Mouse (Mus musculus): ENCODE measurements at regions not wholly inside any gene's neighbourhood (a gene's known extent, or its start where the extent isn't known, plus 50 kb on each side); places are given as distances from the start of the nearest gene placed in this dataset.

DNA sequence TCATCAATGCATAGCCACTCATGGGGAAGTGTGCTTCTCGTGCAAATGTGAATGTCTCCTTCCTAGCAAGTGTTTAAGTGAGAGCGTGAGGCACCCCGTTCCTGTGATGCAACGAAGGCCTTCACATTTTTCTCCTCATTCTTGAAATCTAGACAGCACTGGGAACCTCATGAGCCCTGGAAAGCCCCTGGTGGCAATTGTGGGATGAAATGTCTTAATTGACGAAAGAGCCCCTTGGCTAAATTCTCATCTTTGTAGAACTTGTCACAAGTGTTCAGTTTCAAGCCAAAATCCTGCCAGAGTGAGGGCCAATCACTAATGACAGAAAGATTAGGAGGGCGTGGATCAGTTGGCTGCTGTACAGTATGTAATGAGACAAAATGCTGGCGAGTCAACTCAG, 208.6 kb upstream of the Gmds start:
- 0 out of 2 replicates have a peak, but pooled peaks cover 2% of the 10 kb centered on the region for H3K4me1 ChIP-seq (ENCODE audit: control insufficient read depth, insufficient read depth, low read length)
- no peak overlapping the region for H3K4me3 ChIP-seq (ENCODE audit: insufficient read depth, low read length)
- TF ChIP-seq POLR2A (IDR thresholded peaks at IDR 0.05; ENCODE audit: low read depth, low read length) (no peak), CTCF (IDR thresholded peaks at IDR 0.05; ENCODE audit: borderline replicate concordance, insufficient read depth, low read length) (no peak)
- no peak overlapping the region for H3K27ac ChIP-seq (ENCODE audit: insufficient read depth, low read length)

DNA sequence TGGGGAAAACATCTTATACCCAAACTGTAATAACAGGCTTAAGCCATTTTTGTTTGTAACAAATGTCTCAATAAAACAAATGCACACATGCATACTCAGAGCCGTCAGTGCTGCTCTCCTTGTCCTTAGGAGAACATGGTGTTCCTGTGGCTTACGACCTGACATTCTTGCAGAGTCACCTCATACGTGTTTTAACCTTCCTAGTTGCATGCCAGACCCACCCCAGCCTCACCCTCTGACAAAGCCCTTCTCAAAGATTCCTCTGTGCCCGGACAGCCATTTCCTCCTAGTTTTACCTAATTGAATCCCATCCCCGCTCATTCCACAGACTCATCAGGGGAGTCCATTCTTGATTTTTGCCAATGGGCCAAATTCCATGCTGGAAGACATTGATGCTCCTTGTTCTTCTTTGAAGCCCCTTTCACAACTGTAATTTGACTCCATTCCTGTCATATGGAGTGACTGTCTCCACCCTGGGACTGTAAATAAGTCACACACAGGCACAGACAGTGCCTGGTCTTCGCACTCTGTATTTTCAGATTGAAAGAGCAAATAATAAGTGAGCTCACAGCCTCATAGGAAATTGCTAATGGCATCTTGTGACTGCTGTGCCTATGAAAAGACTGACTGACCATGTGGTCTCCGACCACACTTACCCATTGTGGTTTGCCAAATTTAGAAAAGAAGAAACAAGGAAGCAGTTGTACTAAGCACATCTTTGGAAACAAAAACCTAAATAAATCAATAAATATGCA, 206.6 kb upstream of the Gmds start:
- Histone ChIP-seq H3K4me1 (ENCODE audit: control insufficient read depth, insufficient read depth, low read length) (peaks cover 6% of the 10 kb centered on the region; the same call in 1 of the 2 replicates), H3K27ac (ENCODE audit: insufficient read depth, low read length) (no peak overlapping the region), H3K4me3 (ENCODE audit: insufficient read depth, low read length) (no peak overlapping the region)
- TF ChIP-seq CTCF (IDR thresholded peaks at IDR 0.05; ENCODE audit: borderline replicate concordance, insufficient read depth, low read length) (no peak), POLR2A (IDR thresholded peaks at IDR 0.05; ENCODE audit: low read depth, low read length) (no peak)

DNA sequence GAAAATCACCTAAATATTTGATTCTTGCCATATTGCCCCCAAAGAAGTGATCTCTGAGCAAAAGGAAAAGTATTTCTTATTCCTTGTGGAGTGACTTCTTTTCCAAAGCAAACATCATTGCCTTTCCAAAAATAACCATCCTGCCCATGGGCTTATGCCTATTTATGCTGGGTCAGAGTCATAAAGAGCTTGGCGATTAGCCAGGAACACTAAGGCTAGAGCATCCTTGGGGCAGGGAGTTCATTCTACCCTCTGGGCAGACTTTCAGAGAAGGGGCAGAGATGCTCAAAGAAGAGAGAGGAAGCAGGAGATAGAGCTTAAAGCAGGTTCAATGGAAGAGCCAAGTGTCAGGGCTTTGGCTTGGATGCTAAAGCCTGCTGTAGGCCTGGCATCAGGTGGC, 203.1 kb upstream of the Gmds start:
- no peak for TF ChIP-seq POLR2A (IDR thresholded peaks at IDR 0.05; ENCODE audit: low read depth, low read length)
- no peak for TF ChIP-seq CTCF (IDR thresholded peaks at IDR 0.05; ENCODE audit: borderline replicate concordance, insufficient read depth, low read length)
- Histone ChIP-seq H3K27ac (ENCODE audit: insufficient read depth, low read length) (no peak overlapping the region), H3K4me3 (ENCODE audit: insufficient read depth, low read length) (no peak overlapping the region), H3K4me1 (ENCODE audit: control insufficient read depth, insufficient read depth, low read length) (peaks cover 8% of the 10 kb centered on the region; the same call in 1 of the 2 replicates)

DNA sequence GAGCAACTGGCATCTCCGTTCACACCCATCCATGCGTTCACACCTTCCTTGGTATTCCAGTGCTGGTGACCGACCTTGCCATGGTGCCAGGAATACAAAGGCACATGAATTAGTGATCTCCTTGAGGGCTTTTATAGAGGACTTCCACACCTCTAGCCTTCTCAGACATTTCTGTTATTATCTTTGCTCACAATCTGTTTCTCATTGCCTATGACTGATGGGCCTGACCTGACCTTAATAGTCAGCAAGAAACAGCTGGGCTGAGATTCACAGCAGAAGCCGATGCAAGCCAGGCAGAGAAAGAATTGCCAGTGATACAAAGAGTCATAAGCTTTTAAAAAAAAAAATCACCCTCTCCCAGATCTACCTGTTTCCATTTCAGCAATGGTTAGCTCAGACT, 197.7 kb upstream of the Gmds start:
- H3K4me1 ChIP-seq (ENCODE audit: control insufficient read depth, insufficient read depth, low read length): peaks cover 2% of the 10 kb centered on the region; the same call in 1 of the 2 replicates
- no peak overlapping the region for H3K4me3 ChIP-seq (ENCODE audit: insufficient read depth, low read length)
- no peak overlapping the region for H3K27ac ChIP-seq (ENCODE audit: insufficient read depth, low read length)
- no peak for TF ChIP-seq POLR2A (IDR thresholded peaks at IDR 0.05; ENCODE audit: low read depth, low read length)
- no peak for TF ChIP-seq CTCF (IDR thresholded peaks at IDR 0.05; ENCODE audit: borderline replicate concordance, insufficient read depth, low read length)

DNA sequence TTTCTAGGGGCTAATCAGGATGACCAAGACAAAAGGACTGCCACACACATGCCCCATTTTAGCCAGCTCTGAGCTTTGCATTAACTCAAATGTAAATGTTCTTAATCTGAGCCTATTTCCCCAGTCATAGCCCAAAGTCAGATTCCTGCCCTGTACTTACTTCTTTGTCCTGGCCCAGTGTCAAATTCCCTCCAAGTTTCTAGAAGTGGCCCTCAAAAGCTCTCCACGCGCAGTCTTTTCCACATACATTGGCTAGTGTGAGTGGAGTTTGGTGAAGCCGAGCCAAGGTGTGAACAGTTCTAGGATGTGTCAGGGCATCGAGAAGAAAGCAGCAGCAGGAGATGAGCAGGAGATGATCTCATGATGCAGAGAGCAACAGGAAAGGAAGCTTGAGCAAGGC, 197.1 kb upstream of the Gmds start:
- Histone ChIP-seq H3K4me1 (ENCODE audit: control insufficient read depth, insufficient read depth, low read length) (peaks cover 2% of the 10 kb centered on the region; the same call in 1 of the 2 replicates), H3K4me3 (ENCODE audit: insufficient read depth, low read length) (no peak overlapping the region), H3K27ac (ENCODE audit: insufficient read depth, low read length) (no peak overlapping the region)
- TF ChIP-seq CTCF (IDR thresholded peaks at IDR 0.05; ENCODE audit: borderline replicate concordance, insufficient read depth, low read length) (no peak), POLR2A (IDR thresholded peaks at IDR 0.05; ENCODE audit: low read depth, low read length) (no peak)

DNA sequence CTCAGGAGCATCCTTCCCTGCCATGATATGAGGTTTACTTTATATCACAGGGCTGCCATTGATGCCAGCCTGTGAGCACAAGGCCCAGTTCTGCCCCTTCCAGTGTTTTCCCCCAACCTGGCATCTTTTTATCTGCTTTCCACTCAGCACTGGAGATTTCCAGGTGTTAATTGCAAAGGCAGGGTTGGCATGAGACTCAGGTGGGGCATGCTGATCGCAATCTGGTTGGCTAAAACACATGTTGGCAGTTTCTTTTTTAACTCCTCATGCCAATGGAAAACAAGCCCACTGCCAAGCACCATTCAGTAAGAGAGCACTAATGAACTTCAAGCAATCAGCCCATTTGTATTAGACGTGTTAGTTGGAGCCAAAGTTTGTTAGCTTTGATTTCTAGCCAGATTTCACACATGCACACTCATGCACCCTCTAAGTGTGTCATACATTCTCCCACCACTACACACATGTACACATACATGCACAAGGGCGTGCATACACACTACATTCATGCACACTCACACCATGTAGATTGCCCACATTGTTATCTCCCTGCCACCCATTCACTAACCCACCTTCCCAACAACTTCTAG, 192.5 kb upstream of the Gmds start:
- Histone ChIP-seq H3K27ac (ENCODE audit: insufficient read depth, low read length) (no peak overlapping the region), H3K4me1 (ENCODE audit: control insufficient read depth, insufficient read depth, low read length) (no peaks in the 10 kb centered on the region; the same call in 1 of the 2 replicates), H3K4me3 (ENCODE audit: insufficient read depth, low read length) (no peak overlapping the region)
- TF ChIP-seq CTCF (IDR thresholded peaks at IDR 0.05; ENCODE audit: borderline replicate concordance, insufficient read depth, low read length): no peak
- no peak for TF ChIP-seq POLR2A (IDR thresholded peaks at IDR 0.05; ENCODE audit: low read depth, low read length)

DNA sequence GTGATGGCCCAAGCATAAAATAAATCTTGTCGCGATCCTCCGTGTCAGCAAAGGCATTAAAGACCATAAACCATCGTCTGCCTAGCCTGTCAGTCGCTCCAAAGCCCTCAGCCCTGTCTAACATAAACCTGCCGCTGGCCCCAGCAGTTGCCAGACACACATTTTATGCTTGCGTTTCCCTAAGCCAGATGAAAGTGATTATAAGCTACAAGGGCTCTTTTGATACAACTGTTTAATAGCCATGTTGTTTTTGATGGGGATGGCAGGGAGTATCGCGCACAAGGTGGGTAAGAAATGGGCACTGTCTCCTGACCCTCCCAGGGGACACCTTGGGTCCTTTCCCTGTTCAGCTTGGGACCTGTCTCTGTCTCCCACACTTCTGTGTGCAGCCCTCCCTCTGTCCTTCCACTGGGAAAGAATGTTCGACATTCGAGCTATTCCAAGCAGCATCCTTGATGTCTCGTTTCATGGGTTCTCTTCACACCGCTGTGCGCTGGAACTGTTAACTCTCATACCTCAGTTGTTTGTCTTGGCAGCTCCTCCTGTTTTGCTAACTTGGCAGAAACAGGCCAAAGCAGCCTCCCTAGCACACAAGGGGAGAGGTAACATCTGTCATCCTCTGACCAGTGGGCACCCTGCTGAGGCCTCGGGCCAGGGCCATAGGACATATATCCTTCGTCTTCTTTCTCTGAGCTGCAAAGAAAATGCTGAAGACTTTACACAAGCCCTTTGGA, 180.2 kb upstream of the Gmds start:
- TF ChIP-seq CTCF (IDR thresholded peaks at IDR 0.05; ENCODE audit: borderline replicate concordance, insufficient read depth, low read length): no peak
- Histone ChIP-seq H3K27ac (ENCODE audit: insufficient read depth, low read length) (no peak overlapping the region), H3K4me3 (ENCODE audit: insufficient read depth, low read length) (no peak overlapping the region), H3K4me1 (ENCODE audit: control insufficient read depth, insufficient read depth, low read length) (peaks cover 8% of the 10 kb centered on the region)

DNA sequence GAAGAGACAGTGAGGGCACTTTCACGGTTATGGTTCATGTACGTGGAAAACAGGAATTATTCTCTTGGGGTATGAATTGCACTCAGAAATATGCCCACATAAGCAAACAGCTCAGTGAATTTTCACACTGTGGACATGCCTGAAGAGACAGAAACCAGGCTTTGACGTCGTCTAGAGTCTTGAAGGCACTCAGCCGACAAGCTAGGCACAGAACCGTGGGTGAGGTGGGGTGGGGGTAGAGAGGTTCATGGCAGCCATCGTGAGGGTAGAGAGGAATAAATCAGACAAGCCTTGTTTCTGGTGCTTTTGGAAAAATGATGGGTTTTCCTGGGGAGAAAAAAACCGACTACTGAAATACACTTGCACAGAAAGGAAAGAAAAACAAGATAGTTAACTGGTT, 179.0 kb upstream of the Gmds start:
- H3K4me1 ChIP-seq (ENCODE audit: control insufficient read depth, insufficient read depth, low read length): peaks cover 8% of the 10 kb centered on the region
- H3K27ac ChIP-seq (ENCODE audit: insufficient read depth, low read length): no peak overlapping the region
- H3K4me3 ChIP-seq (ENCODE audit: insufficient read depth, low read length): no peak overlapping the region
- TF ChIP-seq POLR2A (IDR thresholded peaks at IDR 0.05; ENCODE audit: low read depth, low read length): no peak
- TF ChIP-seq CTCF (IDR thresholded peaks at IDR 0.05; ENCODE audit: borderline replicate concordance, insufficient read depth, low read length): no peak

DNA sequence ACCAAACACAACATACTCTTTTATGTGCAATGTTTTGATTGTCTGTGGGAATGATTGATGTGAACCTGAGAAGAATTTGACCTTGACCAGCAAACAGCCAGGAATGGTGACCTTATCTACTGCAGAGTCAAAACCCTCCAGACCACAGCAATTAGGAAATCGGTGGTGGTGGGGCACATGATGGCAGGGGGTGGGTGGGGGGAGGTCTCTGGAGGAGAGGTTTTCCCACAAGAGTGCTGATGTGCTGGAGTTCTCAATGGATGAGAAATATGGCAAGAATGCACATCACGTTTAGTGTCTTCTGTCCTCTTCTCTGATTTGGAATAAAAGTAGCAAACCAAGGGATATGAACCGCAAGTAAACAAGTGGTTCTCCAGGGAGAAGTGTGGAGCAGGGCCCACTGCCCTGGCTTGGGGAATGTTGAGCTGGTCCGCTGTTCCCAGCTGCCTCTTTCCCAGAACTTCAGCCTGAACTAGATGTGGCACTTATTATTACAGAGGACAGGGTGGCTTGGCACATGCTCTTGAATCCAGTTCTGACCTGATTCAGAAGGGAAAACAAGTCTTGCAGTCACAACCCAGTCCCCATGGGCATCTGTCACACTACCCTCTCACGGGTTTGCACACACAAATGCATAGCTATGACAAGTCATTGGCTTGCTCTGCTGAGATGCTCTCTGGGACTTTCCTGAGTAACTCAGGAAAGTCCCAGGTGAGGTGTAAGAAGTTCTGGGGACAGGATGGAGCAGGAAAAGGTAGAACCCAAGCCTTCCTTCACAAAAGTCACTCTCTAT, 170.9 kb upstream of the Gmds start:
- TF ChIP-seq POLR2A (IDR thresholded peaks at IDR 0.05; ENCODE audit: low read depth, low read length) (no peak), CTCF (IDR thresholded peaks at IDR 0.05; ENCODE audit: borderline replicate concordance, insufficient read depth, low read length) (no peak)
- Histone ChIP-seq H3K4me1 (ENCODE audit: control insufficient read depth, insufficient read depth, low read length) (no peaks in the 10 kb centered on the region; the same call in 1 of the 2 replicates), H3K27ac (ENCODE audit: insufficient read depth, low read length) (no peak overlapping the region), H3K4me3 (ENCODE audit: insufficient read depth, low read length) (no peak overlapping the region)
